Mouse (Mus musculus): ENCODE results near the gene Itgb3bp. TPM values are rescaled to one million over a fixed set of nuclear protein-coding genes. Genes with fewer than 3 reads are reported as not detected.

Gene Itgb3bp
- total RNA-seq, 2 experiments from 2014 or later = 4.7 to 5.6 TPM

- no peak for DNase-seq
Measured at GRCm38 (mm10) chr4:99936278-99936677, 6.7 kb upstream of the Itgb3bp start.

GRCm38 (mm10) chr4:99934859-99935258, 5.2 kb upstream of the Itgb3bp start:
- DNase-seq = no peak
- intact Hi-C loops (cut with DNase I) = no loop called here

More at GRCm38 (mm10) chr4:99936278-99936677, 6.7 kb upstream of the Itgb3bp start:
- intact Hi-C loops (cut with DNase I) = no loop called here

- intact Hi-C loops (cut with DNase I) = loop anchor here (2.0 kb wide), 1 partner anchor 43 kb away; no protein-coding TSS in a partner anchor
- DNase-seq = no peak
Measured at GRCm38 (mm10) chr4:99931807-99932206, 2.2 kb upstream of the Itgb3bp start.

- no peak for DNase-seq
- intact Hi-C loops (cut with DNase I) = loop anchor here (2.0 kb wide), 1 partner anchor 44 kb away; no protein-coding TSS in a partner anchor
Measured at GRCm38 (mm10) chr4:99931240-99931580, 1.6 kb upstream of the Itgb3bp start.

GRCm38 (mm10) chr4:99930518-99931239, 1.1 kb upstream of the Itgb3bp start:
- intact Hi-C loops (cut with DNase I) = loop anchor here (2.0 kb wide), 1 partner anchor 44 kb away; no protein-coding TSS in a partner anchor
- DNase-seq = peak in 1 of 2 experiments; percentile 51

- intact Hi-C loops (cut with DNase I) = no loop called here
- DNase-seq = peak in 1 of 2 experiments; percentile 83
Measured at GRCm38 (mm10) chr4:99929149-99929612, 432 bp downstream of the Itgb3bp start, which contains the start of gene Pgm1. Gene Pgm1 (plus strand): TSS chr4:99929414.

- no peak for DNase-seq
- intact Hi-C loops (cut with DNase I) = no loop called here
Measured at GRCm38 (mm10) chr4:99928521-99928920, 1.1 kb downstream of the Itgb3bp start.

GRCm38 (mm10) chr4:99926380-99926779, 3.2 kb downstream of the Itgb3bp start:
- intact Hi-C loops (cut with DNase I) = no loop called here
- DNase-seq = no peak

GRCm38 (mm10) chr4:99913894-99914451, 15.6 kb downstream of the Itgb3bp start:
- intact Hi-C loops (cut with DNase I) = no loop called here
- DNase-seq = no peak

GRCm38 (mm10) chr4:99882405-99882804, 47.2 kb downstream of the Itgb3bp start:
- no peak for DNase-seq
- intact Hi-C loops (cut with DNase I) = no loop called here

GRCm38 (mm10) chr4:99881882-99882281, 47.7 kb downstream of the Itgb3bp start:
- no peak for DNase-seq

GRCm38 (mm10) chr4:99829094-99830073, 100.2 kb downstream of the Itgb3bp start, which contains the start of gene Efcab7:
Gene Efcab7 (plus strand): TSS chr4:99829198.
- intact Hi-C loops (cut with DNase I) = no loop called here
- peak; percentile 66 to 82 for DNase-seq

More at GRCm38 (mm10) chr4:99881882-99882281, 47.7 kb downstream of the Itgb3bp start:
- intact Hi-C loops (cut with DNase I) = no loop called here

GRCm38 (mm10) chr4:99828739-99829093, 100.9 kb downstream of the Itgb3bp start:
- DNase-seq = no peak
- intact Hi-C loops (cut with DNase I) = no loop called here

- intact Hi-C loops (cut with DNase I) = no loop called here
- DNase-seq = no peak
Measured at GRCm38 (mm10) chr4:99828337-99828736, 101.3 kb downstream of the Itgb3bp start.

- intact Hi-C loops (cut with DNase I) = no loop called here
- DNase-seq = no peak
Measured at GRCm38 (mm10) chr4:99816697-99817460, 112.7 kb downstream of the Itgb3bp start.

- no peak for DNase-seq
- intact Hi-C loops (cut with DNase I) = no loop called here
Measured at GRCm38 (mm10) chr4:99792365-99792764, 137.2 kb downstream of the Itgb3bp start.

GRCm38 (mm10) chr4:99773041-99773440, 156.6 kb downstream of the Itgb3bp start:
- intact Hi-C loops (cut with DNase I) = no loop called here
- no peak for DNase-seq

GRCm38 (mm10) chr4:99770555-99770954, 159.1 kb downstream of the Itgb3bp start:
- intact Hi-C loops (cut with DNase I) = no loop called here
- no peak for DNase-seq

- peak in 1 of 2 experiments; percentile 6 for DNase-seq
- intact Hi-C loops (cut with DNase I) = loop anchor here (5.0 kb wide), 1 partner anchor 104 kb away; no protein-coding TSS in a partner anchor
Measured at GRCm38 (mm10) chr4:99766753-99767152, 162.9 kb downstream of the Itgb3bp start.

- intact Hi-C loops (cut with DNase I) = loop anchor here (5.0 kb wide), 1 partner anchor 104 kb away; no protein-coding TSS in a partner anchor
- DNase-seq = no peak
Measured at GRCm38 (mm10) chr4:99766303-99766702, 163.3 kb downstream of the Itgb3bp start.

Data from gastrocnemius, postnatal 36 days (tissue).